Mouse (Mus musculus) E14TG2a.4 (cell line): Measurements from ENCODE around the gene Sf3b5.

Experiments used
- CTCF ChIP-seq: conservative IDR thresholded peaks from 2 replicates; pipeline ENCODE4 v1.5.1; 2014; ENCODE audit warnings: low read length
- POU5F1 ChIP-seq: IDR thresholded peaks from 2 replicates; pipeline ENCODE4 v1.6.1; 2014; ENCODE audit warnings: low read length, borderline replicate concordance

DNA sequence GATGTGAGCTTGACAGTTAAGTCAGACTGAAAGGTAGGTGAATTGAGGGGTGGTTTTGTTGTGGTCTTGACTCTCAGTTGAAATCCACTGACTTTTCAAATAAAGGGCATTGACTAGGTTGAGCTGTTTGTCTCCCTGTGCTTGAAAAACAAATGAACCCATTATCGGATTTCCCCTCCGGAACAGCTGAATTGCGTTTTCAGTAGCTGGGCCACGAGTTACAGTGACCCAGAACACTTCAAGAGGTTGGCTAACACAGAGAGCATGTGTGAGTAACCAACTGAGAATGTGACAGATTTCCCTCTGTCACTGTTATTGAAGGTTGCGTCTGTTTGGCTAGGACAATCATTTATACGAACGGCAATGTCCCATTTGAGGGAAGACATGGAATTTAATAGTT lies 24.1 kb upstream of the Sf3b5 start:
- TF ChIP-seq CTCF (no peak), POU5F1 (no peak)
